Mouse (Mus musculus) spleen, postnatal 4 days (tissue): ENCODE data around the gene Smtnl2.
A peak's percentile ranks its signal among the peaks of the same experiment; 100 is the strongest.

Experiments
- DNase-seq, 2 experiments: peaks; one replicate each; pipeline ENCODE4 v3.0.0; 2022; ENCODE audit warnings: low spot score in 2 of 2

Smtnl2 gene

GRCm38 (mm10) chr11:72426884-72427283 is 15.4 kb upstream of the Smtnl2 start:
- DNase-seq: no peak

DNA sequence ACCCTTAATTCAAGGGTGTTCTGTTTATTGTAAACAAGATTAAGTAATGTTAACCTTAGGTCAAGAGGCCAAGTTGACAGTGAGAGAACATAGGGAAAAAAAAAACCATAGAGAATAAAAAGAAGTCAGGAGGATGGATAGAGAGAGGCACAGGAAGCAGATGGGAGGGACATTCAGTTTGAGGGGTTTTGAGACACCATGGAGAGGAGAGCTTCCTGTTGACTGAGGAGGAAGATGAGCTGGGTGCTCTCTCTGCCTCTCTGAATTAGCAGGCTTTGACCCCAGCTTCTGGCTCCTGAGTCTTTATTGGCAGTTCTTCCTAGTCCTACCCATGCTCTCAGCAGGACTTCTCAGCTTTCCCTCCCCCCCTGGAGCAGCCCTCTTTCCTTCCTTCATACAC is 13.7 kb upstream of the Smtnl2 start:
- DNase-seq: no peak

GRCm38 (mm10) chr11:72423686-72424085 is 12.2 kb upstream of the Smtnl2 start:
- DNase-seq: no peak

- no peak for DNase-seq
These were observed 10.2 kb upstream of the Smtnl2 start for GRCm38 (mm10) chr11:72421518-72422278.

- DNase-seq: no peak
These were observed 9.1 kb upstream of the Smtnl2 start for GRCm38 (mm10) chr11:72420460-72421122.

DNA sequence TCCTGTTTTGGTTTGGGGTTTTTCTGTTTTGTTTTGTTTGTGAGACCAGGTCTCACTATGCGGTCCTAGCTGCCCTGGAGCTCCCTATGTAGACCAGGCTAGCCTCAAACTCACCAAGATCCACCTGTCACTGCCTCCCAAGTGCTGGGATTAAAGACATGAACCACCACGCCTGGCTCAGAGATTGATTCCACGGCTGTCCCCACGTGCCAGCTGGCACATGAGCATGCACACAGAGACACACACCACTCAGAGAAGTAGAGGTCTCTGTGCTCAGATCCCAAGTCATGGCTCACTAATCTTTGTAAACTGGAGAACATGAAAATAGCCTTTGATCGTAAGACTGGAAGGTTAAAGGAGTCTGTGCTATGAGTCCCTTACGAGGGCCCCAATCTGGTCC is 7.5 kb upstream of the Smtnl2 start:
- no peak for DNase-seq

- DNase-seq: no peak
These were observed 6.7 kb upstream of the Smtnl2 start for GRCm38 (mm10) chr11:72418227-72418626.

DNA sequence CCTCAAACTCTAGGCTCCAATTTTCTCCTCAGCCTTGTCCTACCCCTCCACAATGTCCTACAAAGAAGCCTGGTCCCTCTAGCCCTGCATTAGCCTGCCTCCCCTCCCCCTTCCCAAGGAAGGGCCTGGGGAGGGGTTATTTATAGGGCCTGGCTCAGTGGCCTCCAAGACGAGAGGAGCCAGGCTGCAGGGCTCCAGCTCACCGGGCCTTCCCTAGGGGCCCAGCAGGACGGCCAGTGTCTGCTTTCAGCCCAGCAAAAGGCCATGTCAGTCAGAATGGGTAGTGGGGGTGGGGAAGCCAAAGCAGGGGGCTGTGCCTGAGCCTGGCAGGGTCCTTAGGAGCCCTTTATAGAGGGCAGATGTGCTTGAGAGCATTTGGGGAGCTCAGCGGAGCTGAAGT is 5.9 kb upstream of the Smtnl2 start:
- no peak for DNase-seq

DNA sequence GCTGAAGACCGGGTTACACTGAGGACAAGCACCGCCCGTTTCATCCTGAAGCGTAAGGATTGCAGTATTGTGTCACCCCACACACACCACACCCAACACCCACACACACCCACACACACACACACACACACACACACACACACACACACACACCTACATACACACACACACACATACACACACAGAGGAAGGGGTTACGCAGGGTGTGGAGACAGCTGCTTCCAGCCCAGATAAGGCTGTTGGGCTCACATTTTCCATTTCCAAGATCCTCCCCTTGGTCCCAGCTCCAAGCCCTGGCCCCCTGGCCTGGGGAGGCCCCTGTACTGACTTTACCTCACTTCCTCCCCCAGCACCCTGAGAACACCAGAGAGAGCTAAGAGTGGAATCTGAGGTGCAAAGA is 5.2 kb upstream of the Smtnl2 start:
- DNase-seq: no peak

DNA sequence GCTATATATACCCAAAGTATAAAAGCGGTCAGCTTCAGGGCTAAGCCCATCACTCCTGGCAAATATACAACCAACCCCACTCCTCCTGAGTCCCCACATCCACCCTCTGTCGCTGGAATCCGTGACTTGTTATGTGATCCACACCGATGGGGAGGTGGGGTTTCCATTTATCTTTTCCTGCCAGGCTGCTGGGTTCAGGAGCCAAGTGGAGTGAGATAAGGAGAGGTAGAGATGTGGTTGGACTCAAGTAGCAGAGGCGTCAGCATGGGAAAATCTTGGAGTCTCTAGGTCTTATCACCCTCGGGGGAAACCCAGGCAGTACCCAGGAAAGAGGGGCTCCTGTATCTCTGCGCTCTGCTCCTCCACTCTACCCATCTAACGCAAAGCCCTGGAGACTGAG is 3.6 kb upstream of the Smtnl2 start:
- DNase-seq: no peak

- no peak for DNase-seq
These were observed 2.2 kb upstream of the Smtnl2 start for GRCm38 (mm10) chr11:72413601-72414190.

DNA sequence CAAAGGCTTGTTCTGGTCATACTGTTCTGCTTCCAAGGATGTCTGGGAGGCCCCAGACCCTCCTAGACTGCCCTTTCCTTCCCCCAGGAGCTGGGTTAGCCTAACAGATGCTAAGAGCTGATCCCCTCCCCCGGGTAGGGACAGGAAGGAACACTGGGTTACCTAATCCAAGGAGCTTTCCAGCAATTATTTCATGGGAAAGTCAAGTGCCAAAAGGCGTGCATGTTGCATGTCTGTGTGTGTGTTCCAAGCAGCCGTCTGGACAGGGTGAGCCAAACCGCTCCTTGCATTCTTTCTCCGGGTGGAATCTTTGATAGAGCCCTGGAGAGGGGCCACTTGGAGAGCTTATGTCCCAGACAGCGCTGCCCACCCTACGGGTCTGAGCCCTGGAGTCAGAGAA is 1.5 kb upstream of the Smtnl2 start:
- no peak for DNase-seq

- no peak for DNase-seq
These were observed 432 bp upstream of the Smtnl2 start for GRCm38 (mm10) chr11:72411945-72412344.

- DNase-seq: no peak
These were observed 906 bp downstream of the Smtnl2 start for GRCm38 (mm10) chr11:72410521-72411092.

DNA sequence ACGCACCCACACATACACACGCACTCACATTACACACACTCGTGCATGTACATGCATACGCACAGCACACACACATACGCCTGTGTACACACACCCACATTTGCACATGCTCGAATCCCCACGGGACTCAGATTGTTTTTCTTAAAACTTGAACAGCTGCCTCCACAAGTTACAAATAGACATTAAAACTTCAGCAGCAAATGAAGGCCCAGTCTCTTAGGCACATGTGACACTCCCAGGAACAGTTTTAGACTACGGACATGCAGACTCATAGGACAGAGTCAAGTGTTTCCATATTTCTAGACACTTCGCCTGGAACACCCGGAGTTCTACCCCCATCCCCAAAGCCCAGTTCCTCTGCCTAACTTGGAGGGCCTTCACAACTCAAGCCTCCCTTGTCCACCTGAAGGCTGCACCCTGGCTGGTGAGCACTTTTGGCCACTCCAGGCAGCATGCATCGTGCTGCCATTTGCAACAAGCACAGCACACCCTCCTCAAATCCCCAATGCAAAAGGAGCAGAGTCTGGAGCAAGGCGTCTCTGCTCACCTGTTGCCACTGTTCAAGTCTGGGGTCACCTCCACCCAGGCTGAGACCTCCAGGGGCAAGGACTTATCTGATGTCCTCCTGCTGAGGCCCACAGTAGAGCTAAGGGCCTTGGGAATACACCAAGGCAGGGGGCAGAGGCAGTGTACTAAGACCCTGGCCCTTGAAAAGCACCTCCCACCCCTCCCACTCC is 1.7 kb downstream of the Smtnl2 start:
- DNase-seq: no peak

- DNase-seq: no peak
These were observed 2.9 kb downstream of the Smtnl2 start for GRCm38 (mm10) chr11:72408451-72409170.

DNA sequence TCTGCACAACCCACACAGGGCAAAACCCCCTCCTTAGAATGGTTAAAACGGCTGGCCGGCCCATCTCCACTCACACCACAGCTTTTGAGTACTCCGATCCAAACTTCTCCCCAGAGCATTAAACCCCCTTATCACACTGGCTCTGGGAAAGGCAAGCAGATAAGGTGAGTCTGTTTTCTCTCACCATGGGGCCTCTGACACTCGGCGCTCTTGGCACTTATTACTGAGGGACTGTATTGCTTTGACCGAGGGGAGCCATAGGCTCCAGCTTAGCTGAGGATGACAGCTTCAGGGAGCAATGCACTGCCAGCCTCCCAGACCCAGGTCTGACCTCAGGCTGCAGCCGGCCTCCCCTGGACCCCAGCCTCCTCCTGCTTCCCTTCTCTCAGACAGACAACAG is 3.9 kb downstream of the Smtnl2 start:
- no peak for DNase-seq

GRCm38 (mm10) chr11:72407081-72407480 is 4.4 kb downstream of the Smtnl2 start:
- DNase-seq: no peak

DNA sequence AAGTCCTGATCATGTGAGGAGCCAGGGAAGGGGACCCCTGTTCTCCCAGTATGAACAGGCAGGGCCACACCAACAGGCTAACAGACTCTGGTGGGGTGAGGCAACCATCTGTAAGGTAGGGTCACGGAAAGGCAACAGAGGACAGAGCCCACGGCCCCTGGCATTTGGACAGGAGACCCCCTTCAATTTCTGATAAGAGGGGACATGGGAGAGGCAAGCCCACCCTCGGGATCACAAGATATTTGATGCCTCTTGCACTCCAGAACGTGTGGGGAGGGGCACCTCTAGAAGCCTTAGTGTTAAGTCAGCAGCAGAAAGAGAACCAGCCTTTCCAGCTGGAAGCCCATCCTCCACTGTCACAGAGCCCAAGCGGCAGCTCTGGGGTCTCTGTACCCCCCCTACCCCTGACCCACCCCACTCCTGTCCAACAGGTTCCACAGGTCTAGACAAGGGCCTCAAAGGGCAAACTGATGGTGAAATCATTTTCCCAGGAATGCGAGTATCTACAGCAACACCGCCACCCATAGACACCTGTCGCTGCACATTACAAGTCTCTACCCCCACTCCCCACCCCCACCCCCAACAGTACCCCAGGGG is 5.3 kb downstream of the Smtnl2 start:
- no peak for DNase-seq

- no peak for DNase-seq
These were observed 6.0 kb downstream of the Smtnl2 start for GRCm38 (mm10) chr11:72405532-72405931.

DNA sequence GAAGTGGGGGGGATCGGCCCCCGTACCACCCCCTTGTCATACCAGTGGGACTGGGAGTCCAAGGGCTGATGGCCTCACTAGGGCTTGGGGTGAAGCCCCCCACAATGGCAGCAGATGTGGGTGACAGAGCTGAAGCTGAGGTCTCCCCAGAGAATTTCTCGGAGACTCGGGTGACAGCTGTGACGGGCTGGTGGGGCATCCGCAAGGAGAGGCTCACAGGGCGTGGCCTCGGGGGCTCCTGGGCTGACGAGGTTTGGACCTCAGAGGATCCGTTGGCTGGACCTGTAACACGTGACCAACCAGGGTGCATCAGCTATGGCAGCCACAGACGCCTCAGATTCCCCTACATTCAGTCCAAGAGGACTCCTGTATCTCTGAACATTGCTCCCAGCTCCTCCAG is 8.5 kb downstream of the Smtnl2 start:
- peak in 1 of 2 experiments; percentile 58 for DNase-seq
